Mouse (Mus musculus): Measurements from ENCODE around the gene Etl4.
"Not testable (repeated sequence)": the region's sequence is repeated elsewhere in the genome, so short reads cannot be mapped to it uniquely, and the experiment has no call there.

- not testable (repeated sequence) for TF ChIP-seq CTCF, EP300 (IDR thresholded peaks at IDR 0.05; ENCODE audit: low read depth)
These were observed 267.7 kb downstream of the Etl4 start for GRCm38 (mm10) chr2:20177236-20177635.

Data from liver, postnatal 0 days (tissue).